ENCODE assay signal across 10 mouse cellular contexts in the genomic region with DNA sequence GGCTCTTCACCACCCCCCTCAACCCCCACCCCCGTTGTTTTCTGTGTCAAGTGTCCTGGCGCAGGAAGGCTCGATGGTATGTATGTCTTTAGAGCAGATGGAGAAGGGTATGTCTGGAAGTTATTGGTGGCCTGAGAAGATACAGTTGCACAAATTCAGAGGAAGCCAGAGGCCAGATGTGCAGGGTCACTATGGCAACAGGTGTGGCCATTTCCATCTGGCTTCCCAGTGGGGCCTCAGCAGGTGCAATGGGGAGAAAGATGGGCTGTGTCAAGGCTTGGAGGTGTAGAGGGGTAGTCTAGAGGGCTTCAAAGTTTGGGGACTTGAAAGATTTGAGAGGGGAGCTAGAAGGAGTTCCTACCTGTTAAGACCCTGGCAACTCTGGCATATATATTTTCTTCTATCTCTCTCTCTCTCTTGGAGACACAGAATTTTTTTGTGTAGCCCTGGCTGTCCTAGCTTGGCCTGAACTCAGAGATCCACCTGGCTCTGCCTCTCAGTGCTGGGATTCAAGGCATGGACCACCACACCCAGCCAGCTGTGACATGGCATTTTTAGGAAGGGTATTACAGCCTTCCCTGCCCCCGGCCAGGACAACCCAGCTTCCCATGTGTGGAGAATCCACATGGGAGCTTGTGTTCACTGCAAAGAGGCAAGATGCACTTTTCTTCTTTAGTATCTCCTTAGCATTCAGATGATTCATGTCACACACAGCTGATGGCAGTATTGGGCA.
A peak's percentile ranks its signal among the peaks of the same experiment; 100 is the strongest.
DNase-seq lines count a peak whose midpoint lies in the region; ATAC-seq lines count a peak whose summit lies in the region.
"Had no signal": no experiment of that assay in that cellular context is flagged by ENCODE, and none has a peak within 500 bp of the region (broad histone marks: within the 10 kb centered on the region; RNA-seq: fewer than 3 reads in every experiment).

No protein-coding gene starts in this region.

- no peak overlapping the region for H3K4me2 ChIP-seq in hindbrain, embryonic 16.5 days (ENCODE audit: low read length)
- H3K4me2 ChIP-seq in limb, embryonic 15.5 days = no peak overlapping the region

- no peaks in the 10 kb centered on the region for H3K36me3 ChIP-seq in hindbrain, embryonic 10.5 days
- H3K36me3 ChIP-seq in hindbrain, embryonic 16.5 days (ENCODE audit: control insufficient read depth, insufficient read depth, low read length) = no peaks in the 10 kb centered on the region
- H3K36me3 ChIP-seq in embryonic facial prominence, embryonic 10.5 days (replicated peaks) = no peaks in the 10 kb centered on the region
- H3K36me3 ChIP-seq in limb, embryonic 15.5 days = no peaks in the 10 kb centered on the region

- peak; percentile 21 for DNase-seq in embryo, embryonic 11 days
- DNase-seq in embryo, embryonic 10 days (ENCODE audit: low spot score) = no peak
- DNase-seq in hindbrain, embryonic 10.5 days (ENCODE audit: low spot score) = no peak
- peak; percentile 27 for DNase-seq in embryonic facial prominence, embryonic 10.5 days (ENCODE audit: low spot score)
- no peak for DNase-seq in retina, postnatal 1 day
- DNase-seq in yolk sac, embryonic 10.5 days (ENCODE audit: low spot score) = no peak
- DNase-seq: adrenal gland, postnatal 25 days; cerebellum, postnatal 36 days had no signal

- peaks cover 12% of the 10 kb centered on the region; the same call in 1 of the 2 replicates for H3K27me3 ChIP-seq in hindbrain, embryonic 10.5 days (ENCODE audit: insufficient read depth, poor library complexity, severe bottlenecking)
- no peaks in the 10 kb centered on the region for H3K27me3 ChIP-seq in hindbrain, embryonic 16.5 days (replicated peaks; ENCODE audit: control insufficient read depth, insufficient read depth, low read length)
- peaks cover 36% of the 10 kb centered on the region for H3K27me3 ChIP-seq in embryonic facial prominence, embryonic 10.5 days (replicated peaks; ENCODE audit: low read depth, poor library complexity, severe bottlenecking)
- H3K27me3 ChIP-seq in limb, embryonic 15.5 days = no peaks in the 10 kb centered on the region

- no peak overlapping the region for H3K4me3 ChIP-seq in hindbrain, embryonic 10.5 days
- H3K4me3 ChIP-seq in hindbrain, embryonic 16.5 days (ENCODE audit: low read length) = no peak overlapping the region
- peak overlapping the region; percentile 36; the same call in 1 of the 2 replicates for H3K4me3 ChIP-seq in embryonic facial prominence, embryonic 10.5 days
- no peak overlapping the region for H3K4me3 ChIP-seq in limb, embryonic 15.5 days

- WGBS in hindbrain, embryonic 10.5 days = 42% methylated on average over 4 of the region's 4 CpGs
- WGBS in hindbrain, embryonic 16.5 days = 41% methylated on average over 4 of the region's 4 CpGs
- WGBS in embryonic facial prominence, embryonic 10.5 days = 52% methylated on average over 4 of the region's 4 CpGs
- WGBS in limb, embryonic 15.5 days = 42% methylated on average over 4 of the region's 4 CpGs

- H3K4me1 ChIP-seq in hindbrain, embryonic 10.5 days (replicated peaks) = peaks cover 69% of the 10 kb centered on the region
- peaks cover 32% of the 10 kb centered on the region for H3K4me1 ChIP-seq in hindbrain, embryonic 16.5 days (ENCODE audit: control insufficient read depth, insufficient read depth, low read depth, low read length)
- H3K4me1 ChIP-seq in embryonic facial prominence, embryonic 10.5 days = peaks cover 42% of the 10 kb centered on the region
- H3K4me1 ChIP-seq in limb, embryonic 15.5 days = peaks cover 26% of the 10 kb centered on the region

- H3K9me3 ChIP-seq in hindbrain, embryonic 10.5 days = no peaks in the 10 kb centered on the region
- H3K9me3 ChIP-seq in hindbrain, embryonic 16.5 days (ENCODE audit: control insufficient read depth, low read length) = no peaks in the 10 kb centered on the region
- H3K9me3 ChIP-seq in embryonic facial prominence, embryonic 10.5 days = no peaks in the 10 kb centered on the region
- H3K9me3 ChIP-seq in limb, embryonic 15.5 days = no peaks in the 10 kb centered on the region

- no peak overlapping the region for H3K9ac ChIP-seq in hindbrain, embryonic 16.5 days (ENCODE audit: low read depth, low read length)
- no peak overlapping the region for H3K9ac ChIP-seq in limb, embryonic 15.5 days

- H3K27ac ChIP-seq in hindbrain, embryonic 10.5 days = peak overlapping the region; percentile 73
- H3K27ac ChIP-seq in hindbrain, embryonic 16.5 days (ENCODE audit: low read depth, low read length) = no peak overlapping the region
- H3K27ac ChIP-seq in embryonic facial prominence, embryonic 10.5 days (replicated peaks) = no peak overlapping the region
- H3K27ac ChIP-seq in limb, embryonic 15.5 days = peak overlapping the region; percentile 27; the same call in 1 of the 2 replicates

- no peak for ATAC-seq in hindbrain, embryonic 16.5 days
- no peak for ATAC-seq in limb, embryonic 15.5 days (ENCODE audit: insufficient number of reproducible peaks, low FRiP score, low TSS enrichment, low read depth)

Comparison
In these comparisons a context has a peak if more than half of its experiments do, and no peak if none do; other contexts are left out.
1. DNase-seq: peak in embryo, embryonic 11 days (single experiment) and embryonic facial prominence, embryonic 10.5 days (single experiment); none in embryo, embryonic 10 days (single experiment), hindbrain, embryonic 10.5 days (single experiment), retina, postnatal 1 day (single experiment) and yolk sac, embryonic 10.5 days (single experiment).
2. H3K27ac ChIP-seq: peak in hindbrain, embryonic 10.5 days (single experiment) and limb, embryonic 15.5 days (single experiment); none in hindbrain, embryonic 16.5 days (single experiment) and embryonic facial prominence, embryonic 10.5 days (single experiment).